Mouse (Mus musculus): ENCODE results near the gene Tex45.
A peak's percentile ranks its signal among the peaks of the same experiment; 100 is the strongest.

Gene Tex45

GRCm38 (mm10) chr8:3485192-3485591 is 14.5 kb downstream of the Tex45 start:
- no peak for DNase-seq (ENCODE audit: low spot score in 2 of 2)

DNA sequence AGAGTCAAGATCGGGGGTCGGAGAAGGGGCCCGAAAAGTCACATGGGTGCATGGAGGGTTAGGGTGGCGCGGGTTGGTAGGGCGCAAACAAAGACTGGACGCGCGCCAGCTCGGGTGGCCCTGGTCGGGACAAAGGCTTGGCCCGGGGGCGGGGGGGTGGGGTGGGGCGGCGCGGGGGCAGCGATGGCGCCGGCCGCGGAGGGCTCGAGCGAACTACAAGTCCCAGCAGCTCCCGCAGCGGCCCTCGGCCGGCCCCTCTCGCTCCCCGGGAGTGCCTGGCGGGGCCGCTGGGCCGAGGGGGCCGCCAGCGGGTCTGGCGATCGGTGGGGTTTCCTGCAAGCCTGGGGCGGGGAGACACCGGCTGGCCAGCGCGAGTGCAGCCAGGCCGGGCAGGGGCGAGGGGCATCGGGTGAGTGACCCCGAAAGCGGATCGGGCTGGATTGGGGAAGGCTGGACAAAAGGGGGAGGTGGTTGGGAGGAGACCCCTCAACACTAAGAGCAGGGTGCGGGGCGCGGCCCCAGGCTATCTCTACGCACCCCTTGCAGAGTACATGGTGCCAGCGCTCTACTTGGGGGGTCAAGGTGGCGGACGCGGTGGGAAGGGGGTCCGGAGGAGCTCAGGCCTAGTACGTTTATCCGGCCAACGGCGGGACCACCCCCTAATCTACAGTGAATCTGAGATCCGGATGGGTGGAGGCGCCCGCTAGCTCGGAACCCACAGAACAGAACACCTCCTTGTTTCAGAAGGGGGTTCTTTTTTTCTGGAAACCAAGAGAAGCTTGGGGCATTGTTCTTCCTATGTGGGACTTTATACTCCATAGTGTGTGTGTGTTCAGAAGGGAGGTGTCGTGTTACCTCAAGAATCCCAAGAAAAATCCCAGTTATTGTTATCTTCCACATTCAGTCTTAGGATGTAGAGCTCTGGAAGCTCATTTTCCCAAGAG is 22.5 kb downstream of the Tex45 start, which contains the start of gene Zfp358:
Zfp358 (plus strand) TSS at position 238 of the 944 bp plus-strand sequence.
- DNase-seq (ENCODE audit: low spot score in 2 of 2), result peak; percentile 85

DNA sequence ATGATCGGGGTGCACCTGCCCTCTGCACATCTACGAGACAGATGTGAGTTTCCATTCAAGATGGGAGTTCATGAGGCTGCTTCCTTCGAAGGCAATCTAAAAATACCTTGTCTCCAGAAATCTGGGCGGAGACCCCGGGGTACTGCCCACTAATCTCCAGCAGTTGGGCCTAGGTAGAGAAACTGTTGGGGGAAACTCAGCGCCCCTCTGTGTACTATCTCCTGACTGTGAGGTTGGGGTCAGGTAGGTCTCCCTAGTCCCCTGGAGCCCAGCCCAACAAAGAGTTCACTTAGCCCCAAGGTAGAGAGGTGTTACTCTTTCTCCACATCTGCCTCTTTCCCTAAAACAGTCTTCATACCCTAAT is 23.2 kb downstream of the Tex45 start:
- no peak for DNase-seq (ENCODE audit: low spot score in 2 of 2)

GRCm38 (mm10) chr8:3495578-3496427 is 25.1 kb downstream of the Tex45 start:
- DNase-seq (ENCODE audit: low spot score in 2 of 2), result no peak

DNA sequence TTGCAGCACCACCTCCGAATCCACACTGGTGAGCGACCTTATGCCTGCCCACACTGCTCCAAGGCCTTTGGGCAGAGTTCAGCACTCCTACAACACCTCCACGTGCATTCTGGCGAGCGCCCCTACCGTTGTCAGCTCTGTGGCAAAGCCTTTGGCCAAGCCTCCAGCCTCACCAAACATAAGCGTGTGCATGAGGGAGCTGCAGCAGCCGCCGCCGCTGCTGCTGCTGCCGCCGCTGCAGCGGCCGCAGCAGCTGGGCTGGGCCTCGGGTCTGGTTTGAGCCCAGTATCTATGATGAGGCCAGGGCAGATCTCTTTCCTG is 25.7 kb downstream of the Tex45 start:
- no peak for DNase-seq (ENCODE audit: low spot score in 2 of 2)

DNA sequence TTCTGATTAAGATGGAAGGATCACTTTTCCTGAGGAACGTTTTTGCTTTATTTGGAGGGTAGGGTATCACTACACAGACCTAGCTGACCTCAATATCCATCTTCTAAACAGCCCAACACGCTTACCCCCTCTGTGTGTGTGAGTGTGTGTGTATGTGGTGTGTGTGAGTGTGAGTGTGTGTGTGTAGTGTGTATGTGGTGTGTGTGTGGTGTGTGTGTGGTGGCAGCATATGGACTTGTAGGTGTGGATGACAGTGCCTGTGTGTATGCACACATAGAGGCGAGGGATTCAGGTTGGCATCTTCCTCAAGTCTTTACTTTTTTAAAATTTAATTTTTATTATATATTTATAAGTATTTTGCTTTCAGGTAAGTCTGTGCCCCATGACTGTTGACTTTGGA is 27.9 kb downstream of the Tex45 start:
- no peak for DNase-seq (ENCODE audit: low spot score in 2 of 2)

DNA sequence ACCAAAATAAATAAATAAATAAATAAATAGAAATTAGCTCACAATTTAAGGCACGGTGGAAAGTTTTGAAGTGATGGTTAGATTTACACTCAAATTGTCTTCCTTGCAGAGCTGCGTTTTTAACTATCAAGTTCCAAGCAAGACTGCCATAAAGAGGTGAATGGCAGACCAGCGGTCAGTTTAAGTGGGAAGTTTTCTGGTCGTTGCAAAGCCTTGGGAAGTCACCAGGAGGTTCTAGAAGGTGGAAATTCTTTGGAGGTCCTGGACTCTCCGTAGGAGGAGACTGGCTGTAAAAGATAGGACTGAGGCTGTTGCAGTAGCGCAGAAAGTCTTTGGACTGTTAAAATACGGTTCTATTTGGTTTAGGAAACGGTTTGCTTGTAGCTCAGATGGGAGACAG is 29.1 kb downstream of the Tex45 start:
- DNase-seq (ENCODE audit: low spot score in 2 of 2), result no peak

- peak; percentile 98 to 99 for DNase-seq (ENCODE audit: low spot score in 2 of 2)
Measured at GRCm38 (mm10) chr8:3500235-3501090, 29.8 kb downstream of the Tex45 start, which contains the start of gene Mcoln1. Mcoln1 (plus strand) TSS chr8:3500457.

DNA sequence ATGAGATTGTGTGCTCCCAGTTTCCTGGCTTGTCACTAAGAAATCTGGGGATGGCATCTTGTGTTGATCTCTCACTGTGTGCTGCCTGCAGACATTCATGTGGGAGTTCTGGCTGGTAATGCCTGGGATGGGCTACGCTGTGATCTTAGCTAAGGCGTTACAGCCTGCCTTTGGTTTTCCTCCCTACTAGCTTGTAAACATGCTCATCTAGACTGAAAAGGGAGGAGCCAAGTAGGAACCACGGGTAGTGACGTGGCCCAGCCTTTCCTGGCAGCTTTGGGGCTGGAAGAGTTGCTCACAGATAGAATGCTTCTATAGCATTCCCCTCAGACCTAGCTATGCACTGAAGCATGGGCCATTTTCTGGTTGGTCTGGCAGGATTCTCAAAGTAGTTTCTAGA is 31.6 kb downstream of the Tex45 start:
- peak in 1 of 2 experiments; percentile 59 for DNase-seq (ENCODE audit: low spot score in 2 of 2)

DNA sequence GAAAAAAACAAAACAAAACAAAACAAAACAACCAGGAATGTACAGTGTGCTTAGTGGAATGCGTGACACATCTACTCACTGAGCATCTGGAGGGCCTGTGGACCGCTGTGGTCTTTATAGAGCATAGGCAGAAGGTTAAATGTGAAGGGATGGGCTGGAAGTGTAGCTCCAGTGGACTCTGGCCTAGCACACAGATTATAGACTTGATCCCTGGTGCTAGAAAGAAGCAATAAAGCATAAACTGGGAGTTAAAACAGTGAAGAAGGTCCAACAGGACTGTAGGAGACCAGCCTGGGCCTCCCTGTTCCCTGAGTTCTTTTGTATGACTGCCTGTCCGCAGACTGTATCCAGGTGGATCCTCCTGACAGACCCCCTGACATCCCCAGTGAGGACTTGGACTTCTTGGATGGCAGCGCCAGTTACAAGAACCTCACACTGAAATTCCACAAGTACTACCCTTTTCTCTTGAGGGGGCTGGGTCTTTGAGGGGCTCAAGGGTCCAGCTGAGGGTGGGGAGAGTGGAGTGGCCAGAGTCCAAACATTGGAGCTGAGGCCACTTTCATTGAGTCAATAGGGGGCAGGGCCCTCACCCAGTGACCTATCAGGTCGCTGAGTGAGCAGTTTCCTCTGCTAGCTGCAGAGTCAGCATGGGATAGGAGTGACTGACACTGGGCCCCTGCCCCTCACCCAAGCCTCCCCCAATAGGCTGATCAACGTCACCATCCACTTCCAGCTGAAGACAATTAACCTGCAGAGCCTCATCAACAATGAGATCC is 37.5 kb downstream of the Tex45 start:
- DNase-seq (ENCODE audit: low spot score in 2 of 2), result no peak

- DNase-seq (ENCODE audit: low spot score in 2 of 2), result no peak
Measured at GRCm38 (mm10) chr8:3514681-3515247, 44.1 kb downstream of the Tex45 start.

- peak; percentile 93 for DNase-seq (ENCODE audit: low spot score in 2 of 2)
Measured at GRCm38 (mm10) chr8:3515260-3515671, 44.6 kb downstream of the Tex45 start, which contains the start of gene Pnpla6. Pnpla6 (plus strand) TSS chr8:3515384.

DNA sequence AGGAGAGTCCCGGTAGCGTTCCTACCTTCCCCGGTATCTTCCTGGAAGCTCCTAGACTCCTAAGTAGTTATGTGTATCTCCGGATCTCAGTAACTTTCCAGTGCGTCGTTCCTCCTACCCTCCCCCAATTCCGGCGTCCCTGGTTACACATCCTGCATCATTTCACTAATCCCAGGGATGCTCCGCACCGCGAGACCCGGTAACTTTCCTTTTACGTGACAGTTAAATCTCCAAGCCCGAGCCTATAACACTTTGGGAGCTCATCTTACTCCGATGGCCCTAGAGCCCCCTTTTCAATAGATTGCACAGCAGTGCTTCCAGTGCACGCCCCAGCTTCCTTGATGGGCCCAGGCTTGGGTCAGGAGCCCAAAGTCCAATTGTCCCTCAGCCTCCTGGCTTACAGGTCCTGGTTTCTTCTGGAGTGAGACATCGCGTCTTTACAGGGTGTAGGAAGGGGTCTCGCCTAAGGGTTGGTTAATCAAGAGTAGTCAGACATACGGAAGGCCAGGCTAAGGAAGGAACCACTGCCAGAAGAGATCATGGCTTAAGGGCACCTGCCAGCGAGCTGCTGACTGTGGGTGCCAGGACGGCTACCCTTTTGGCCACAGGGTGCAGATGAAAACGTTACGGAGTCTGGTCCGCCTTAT is 45.2 kb downstream of the Tex45 start:
- DNase-seq (ENCODE audit: low spot score in 2 of 2), result peak; percentile 76 to 85

DNA sequence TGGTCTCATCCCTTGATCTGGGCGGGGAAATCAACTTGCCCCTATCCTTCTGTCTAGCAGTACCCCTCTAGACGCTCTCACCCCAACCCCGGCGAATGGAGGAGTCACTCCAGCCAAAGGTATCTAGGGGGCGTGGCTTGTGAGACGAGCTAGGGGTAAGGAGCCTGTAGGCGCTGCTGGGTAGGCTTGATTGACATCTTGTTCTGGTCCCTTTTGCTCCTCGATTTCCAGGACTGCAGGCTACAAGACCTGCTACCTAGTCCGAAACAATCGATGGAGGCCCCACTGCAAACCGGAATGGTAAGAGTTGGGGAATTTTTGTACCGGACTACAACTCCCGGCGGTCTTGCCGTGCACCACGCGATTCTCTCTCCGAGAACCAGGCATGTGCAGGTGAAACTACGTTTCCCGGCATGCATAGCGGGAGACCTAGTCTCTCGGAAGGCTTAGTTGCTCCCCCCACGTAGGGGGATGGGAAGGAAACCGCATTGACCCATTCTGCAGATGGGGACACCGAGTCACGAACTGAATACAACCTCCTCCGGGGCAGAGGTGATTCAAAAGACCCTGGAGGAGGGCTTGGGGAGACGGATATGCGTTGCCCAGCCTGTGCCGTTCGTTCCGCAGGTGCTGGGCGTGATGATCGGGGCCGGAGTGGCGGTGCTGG is 45.9 kb downstream of the Tex45 start:
- DNase-seq (ENCODE audit: low spot score in 2 of 2), result peak; percentile 97 to 98

- DNase-seq (ENCODE audit: low spot score in 2 of 2), result peak; percentile 76 to 83
Measured at GRCm38 (mm10) chr8:3517117-3517495, 46.4 kb downstream of the Tex45 start.

GRCm38 (mm10) chr8:3522007-3522697 is 51.5 kb downstream of the Tex45 start:
- no peak for DNase-seq (ENCODE audit: low spot score in 2 of 2)

GRCm38 (mm10) chr8:3530816-3531215 is 60.2 kb downstream of the Tex45 start:
- DNase-seq (ENCODE audit: low spot score in 2 of 2), result no peak

DNA sequence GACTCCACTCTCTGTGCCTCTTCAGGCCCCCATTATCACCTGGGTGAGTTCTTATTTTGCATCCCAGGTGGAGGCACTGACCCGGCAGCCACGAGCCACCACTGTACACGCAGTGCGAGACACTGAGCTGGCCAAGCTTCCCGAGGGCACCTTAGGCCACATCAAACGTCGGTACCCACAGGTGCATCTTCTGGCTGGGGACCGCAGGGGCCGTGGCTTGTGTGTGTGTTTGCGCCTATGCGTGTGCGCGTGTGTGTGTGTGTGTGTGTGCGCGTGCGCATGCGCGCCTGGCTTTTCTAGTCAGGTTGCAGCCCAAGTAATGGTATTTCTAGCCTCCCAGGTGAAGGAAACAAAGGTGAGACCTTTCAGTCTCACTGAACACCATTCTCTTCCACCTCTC is 61.3 kb downstream of the Tex45 start:
- no peak for DNase-seq (ENCODE audit: low spot score in 2 of 2)
